Mouse (Mus musculus): ENCODE measurements at regions not wholly inside any gene's neighbourhood (a gene's known extent, or its start where the extent isn't known, plus 50 kb on each side); places are given as distances from the start of the nearest gene placed in this dataset.

DNA sequence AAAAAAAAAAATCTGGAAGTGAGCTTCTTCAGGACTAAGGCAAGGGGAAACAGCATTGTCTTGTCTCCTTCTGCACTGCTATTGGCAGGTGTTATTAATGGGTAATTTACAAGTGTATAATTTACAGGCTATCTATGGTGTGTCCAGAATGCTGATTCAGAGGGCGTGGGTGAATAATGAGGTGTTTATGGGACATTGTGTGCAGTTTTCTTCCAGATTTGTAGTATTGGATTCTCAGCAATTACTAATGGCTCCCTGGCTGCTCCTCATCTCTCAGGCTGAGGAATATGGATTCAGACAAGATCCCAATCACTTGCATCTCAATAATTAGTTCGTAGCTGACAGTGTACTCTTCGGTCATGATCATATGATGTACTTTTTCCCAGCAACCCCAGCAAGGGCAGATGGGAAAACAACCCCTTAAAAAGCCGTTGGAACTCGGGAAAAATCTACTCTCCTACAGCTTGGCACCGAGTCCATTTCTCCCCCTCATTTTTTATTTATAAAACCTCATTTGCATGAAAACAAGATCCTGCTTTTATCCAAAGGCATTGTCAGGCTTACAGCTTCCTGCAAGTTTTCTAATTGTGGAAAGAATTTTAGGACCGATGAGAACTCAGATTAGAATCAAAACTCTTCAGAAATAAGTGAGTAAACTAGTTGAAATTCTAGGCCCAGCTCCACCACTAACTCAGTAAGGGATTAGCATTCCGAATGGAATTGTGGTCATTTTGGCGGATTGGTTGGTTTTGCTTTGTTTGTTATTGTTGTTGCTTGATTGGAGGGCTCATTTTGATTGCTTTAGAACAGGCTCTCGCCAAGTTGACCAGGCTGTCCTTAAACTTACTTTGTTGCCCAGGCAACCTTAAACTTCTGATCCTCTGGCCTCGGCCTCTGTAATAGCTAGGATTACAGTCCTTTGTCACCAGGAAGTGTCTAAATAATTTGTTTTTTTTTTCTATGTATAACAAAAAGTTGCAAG, 212.5 kb downstream of the Galc start:
- intact Hi-C loops (cut with DNase I), result loop anchor here (5.0 kb wide), 1 partner anchor 61 kb away; no protein-coding TSS in a partner anchor
- peak; percentile 38 to 48 for DNase-seq (ENCODE audit: low spot score in 2 of 2)

DNA sequence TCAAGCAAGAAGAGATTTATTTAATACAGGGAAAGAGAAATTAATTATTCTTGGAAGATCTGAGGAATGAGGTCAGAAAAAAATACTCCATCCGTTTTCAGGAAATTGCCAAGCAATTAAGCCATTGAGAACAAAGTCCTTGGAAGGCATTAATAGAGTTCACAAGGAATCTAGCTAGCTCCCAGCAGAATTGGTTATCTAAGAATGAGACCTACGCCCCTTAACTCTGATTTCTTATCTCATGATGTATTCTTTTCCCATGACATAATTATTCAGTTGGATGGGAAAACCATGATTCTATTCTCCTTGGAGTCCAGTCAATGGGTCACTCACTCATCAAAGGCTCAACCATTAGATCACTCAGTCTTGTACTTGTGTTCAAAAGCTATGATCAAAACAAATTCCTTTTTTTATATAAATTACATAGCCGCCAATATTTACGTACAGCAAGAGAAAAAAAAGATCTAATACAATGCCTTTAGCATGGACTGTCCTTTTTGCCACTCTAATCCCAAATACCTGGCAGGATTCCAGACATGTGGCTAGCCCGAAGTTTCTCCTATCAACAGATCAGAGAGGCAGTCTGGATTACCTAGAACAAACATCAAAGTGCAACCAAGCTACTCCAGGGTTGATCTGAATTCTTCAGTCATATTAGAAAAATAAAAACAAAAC, 213.3 kb downstream of the Galc start:
- intact Hi-C loops (cut with DNase I), result loop anchor here (5.0 kb wide), 1 partner anchor 61 kb away; no protein-coding TSS in a partner anchor
- no peak for DNase-seq (ENCODE audit: low spot score in 2 of 2)

GRCm38 (mm10) chr12:98043436-98043835, 215.8 kb downstream of the Galc start:
- intact Hi-C loops (cut with DNase I), result no loop called here

GRCm38 (mm10) chr12:98039677-98040076, 219.6 kb downstream of the Galc start:
- intact Hi-C loops (cut with DNase I), result no loop called here
- DNase-seq (ENCODE audit: low spot score in 2 of 2), result no peak

More at GRCm38 (mm10) chr12:98043436-98043835, 215.8 kb downstream of the Galc start:
- no peak for DNase-seq (ENCODE audit: low spot score in 2 of 2)

DNA sequence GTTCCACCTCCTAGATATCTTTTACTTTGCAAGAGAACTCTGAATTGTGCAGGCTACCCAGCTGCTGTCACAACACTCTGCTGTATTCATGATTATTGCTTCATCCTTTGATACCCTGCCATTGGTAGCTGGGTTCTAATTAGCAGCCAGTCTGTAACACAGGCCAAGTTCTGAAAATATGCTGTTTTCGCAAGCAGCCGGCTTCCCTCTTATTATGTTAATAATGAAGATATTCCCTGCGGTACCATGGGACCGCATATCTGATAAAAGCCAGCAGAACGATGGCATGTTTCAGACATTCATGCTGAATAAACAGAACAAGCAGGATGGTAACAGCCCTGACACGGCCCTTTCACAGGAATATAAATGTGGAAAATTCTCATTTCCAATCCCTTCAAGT, 235.6 kb downstream of the Galc start:
- DNase-seq (ENCODE audit: low spot score in 2 of 2), result no peak
- intact Hi-C loops (cut with DNase I), result no loop called here

DNA sequence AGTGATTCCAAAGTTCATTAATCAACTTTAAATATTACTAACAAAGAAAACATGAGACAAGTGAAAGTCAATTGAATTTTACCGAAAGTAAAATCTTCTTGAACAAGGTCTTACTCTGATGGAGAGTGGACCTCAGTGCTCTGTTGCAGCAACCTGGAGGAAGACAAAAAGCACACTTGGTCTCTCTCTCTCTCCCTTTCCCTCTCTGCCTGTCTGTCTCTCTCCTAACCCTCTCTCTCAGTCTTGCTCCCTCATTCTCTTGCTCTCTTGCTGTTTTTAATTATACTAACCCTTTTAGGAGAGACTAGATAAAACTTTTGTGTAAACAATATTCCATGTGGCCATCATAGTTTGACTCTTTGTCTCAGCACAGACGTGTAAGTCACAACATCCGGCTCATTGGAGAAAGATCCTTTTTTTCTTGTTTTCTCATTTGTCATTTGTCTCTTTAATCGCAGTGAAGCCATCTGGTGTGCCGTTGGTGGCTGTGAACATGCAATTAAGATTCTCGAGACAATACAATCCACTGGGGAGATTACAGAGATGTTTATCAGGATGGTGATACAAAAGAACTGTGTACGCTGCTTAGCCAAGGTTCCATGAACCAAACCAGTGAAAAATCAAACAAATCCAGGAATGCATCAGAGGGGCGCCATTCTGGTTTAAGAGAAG, 244.5 kb downstream of the Galc start:
- intact Hi-C loops (cut with DNase I), result loop anchor here (2.0 kb wide), 1 partner anchor 14 kb away; no protein-coding TSS in a partner anchor
- DNase-seq (ENCODE audit: low spot score in 2 of 2), result no peak

- no peak for DNase-seq (ENCODE audit: low spot score in 2 of 2)
- intact Hi-C loops (cut with DNase I), result no loop called here
Measured at GRCm38 (mm10) chr12:98009175-98009574, 250.1 kb downstream of the Galc start.

DNA sequence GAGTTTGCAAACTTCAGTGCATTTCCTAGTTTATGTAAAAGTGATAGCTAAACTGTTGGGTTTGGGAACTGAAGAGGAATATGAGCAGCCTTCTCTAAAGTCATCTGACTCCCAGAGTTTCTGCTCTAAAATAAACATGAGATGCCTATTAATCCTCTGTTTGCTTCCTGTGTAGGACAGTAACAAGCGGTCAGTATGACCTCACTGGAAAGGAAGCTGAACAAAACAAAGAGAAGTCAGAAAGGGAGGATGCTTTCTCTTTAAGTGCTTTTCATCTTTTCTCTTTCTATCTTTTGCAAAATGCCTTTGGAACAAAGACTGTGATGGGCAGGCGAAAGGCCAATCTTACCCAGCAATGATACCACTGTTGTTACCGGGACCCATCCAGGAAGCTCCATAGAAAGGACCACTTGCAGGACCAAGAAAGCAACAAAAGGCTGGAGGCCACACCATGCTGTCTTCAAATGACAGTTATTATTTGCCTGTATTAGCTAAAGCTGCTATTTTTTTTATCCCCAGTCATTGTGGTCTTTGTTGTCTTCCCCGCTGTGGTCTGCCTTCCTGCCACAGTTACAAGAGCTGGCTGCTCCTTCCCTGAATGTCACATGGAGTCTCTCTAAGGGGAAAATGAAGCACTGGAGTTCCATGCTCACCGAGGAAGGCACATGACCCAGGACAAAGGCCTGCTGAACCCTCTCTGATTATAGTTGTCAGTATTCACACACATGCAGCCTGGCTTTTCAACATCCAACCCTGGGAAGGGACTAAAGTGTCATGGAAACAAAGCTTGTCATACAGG, 253.4 kb downstream of the Galc start:
- no peak for DNase-seq (ENCODE audit: low spot score in 2 of 2)
- intact Hi-C loops (cut with DNase I), result no loop called here

- intact Hi-C loops (cut with DNase I), result no loop called here
- DNase-seq (ENCODE audit: low spot score in 2 of 2), result no peak
Measured at GRCm38 (mm10) chr12:98002217-98002616, 257.0 kb downstream of the Galc start.

DNA sequence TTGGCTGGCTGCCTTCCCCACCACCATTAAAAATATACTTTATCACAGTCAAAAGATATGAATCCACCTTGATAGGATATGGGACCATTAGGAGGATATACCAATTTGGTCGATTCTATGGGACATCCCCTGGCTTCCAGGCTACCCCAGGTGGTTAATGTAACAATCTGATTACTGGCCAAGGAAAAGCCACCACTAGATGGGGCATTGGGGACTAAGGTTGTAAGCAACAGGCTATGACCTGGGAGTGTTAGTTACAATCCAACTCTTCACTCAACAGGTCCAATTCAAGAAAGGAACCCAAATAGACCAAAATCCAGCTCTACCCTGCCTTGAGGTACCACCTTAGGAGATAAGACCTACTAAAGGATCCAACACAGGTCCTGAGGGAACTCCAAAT, 264.4 kb downstream of the Galc start:
- intact Hi-C loops (cut with DNase I), result no loop called here

GRCm38 (mm10) chr12:97993937-97994336, 265.3 kb downstream of the Galc start:
- intact Hi-C loops (cut with DNase I), result no loop called here
- DNase-seq (ENCODE audit: low spot score in 2 of 2), result no peak

More for the DNA sequence above, 264.4 kb downstream of the Galc start:
- no peak for DNase-seq (ENCODE audit: low spot score in 2 of 2)

DNA sequence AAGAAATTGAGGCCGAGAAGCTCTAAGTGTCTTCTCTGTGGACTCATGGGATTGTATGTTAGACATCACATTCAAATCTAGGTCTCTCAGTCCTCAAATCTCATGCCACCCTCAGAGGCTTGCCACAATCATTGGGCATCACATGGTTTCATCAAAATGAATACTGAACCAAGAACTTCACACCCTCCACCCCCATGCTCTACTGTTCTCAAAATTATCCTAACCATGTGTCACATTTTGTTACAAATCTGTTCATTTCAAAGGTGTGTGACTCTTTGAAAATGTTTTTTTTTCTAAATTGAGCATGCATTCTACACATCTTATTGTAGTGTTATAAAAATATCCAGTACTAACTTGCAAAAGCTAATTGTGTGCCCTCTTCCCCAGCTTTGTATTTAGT, 275.9 kb downstream of the Galc start:
- intact Hi-C loops (cut with DNase I), result loop anchor here (10.0 kb wide), 1 partner anchor 121 kb away; no protein-coding TSS in a partner anchor
- DNase-seq (ENCODE audit: low spot score in 2 of 2), result peak; percentile 22 to 28

DNA sequence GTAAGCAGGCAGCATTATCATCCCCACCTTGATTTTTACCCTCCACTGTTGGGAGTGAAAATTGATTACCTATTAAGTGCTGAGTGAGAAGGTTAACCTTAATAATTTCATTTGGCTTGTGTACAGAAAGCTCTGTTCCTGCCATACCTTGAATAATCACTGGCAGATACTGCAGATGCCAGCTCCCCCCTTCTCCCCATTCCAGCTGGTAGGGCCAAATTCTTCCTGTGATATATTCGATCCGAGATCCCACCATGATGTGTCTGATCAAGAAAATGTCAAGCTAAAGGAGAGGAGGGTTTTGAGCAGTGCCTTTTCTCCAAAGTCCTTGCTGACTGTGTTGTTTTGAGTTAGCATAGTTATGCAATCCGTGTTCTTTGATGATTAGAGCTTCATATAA, 280.6 kb downstream of the Galc start:
- DNase-seq (ENCODE audit: low spot score in 2 of 2), result no peak
- intact Hi-C loops (cut with DNase I), result loop anchor here (10.0 kb wide), 1 partner anchor 454 kb away; no protein-coding TSS in a partner anchor

- no peak for DNase-seq (ENCODE audit: low spot score in 2 of 2)
Measured at GRCm38 (mm10) chr12:97978178-97978651, 281.0 kb downstream of the Galc start.

GRCm38 (mm10) chr12:97977633-97978032, 281.6 kb downstream of the Galc start:
- DNase-seq (ENCODE audit: low spot score in 2 of 2), result no peak
- intact Hi-C loops (cut with DNase I), result loop anchor here (10.0 kb wide), 1 partner anchor 453 kb away; no protein-coding TSS in a partner anchor

More at GRCm38 (mm10) chr12:97978178-97978651, 281.0 kb downstream of the Galc start:
- intact Hi-C loops (cut with DNase I), result loop anchor here (10.0 kb wide), 1 partner anchor 453 kb away; no protein-coding TSS in a partner anchor

DNA sequence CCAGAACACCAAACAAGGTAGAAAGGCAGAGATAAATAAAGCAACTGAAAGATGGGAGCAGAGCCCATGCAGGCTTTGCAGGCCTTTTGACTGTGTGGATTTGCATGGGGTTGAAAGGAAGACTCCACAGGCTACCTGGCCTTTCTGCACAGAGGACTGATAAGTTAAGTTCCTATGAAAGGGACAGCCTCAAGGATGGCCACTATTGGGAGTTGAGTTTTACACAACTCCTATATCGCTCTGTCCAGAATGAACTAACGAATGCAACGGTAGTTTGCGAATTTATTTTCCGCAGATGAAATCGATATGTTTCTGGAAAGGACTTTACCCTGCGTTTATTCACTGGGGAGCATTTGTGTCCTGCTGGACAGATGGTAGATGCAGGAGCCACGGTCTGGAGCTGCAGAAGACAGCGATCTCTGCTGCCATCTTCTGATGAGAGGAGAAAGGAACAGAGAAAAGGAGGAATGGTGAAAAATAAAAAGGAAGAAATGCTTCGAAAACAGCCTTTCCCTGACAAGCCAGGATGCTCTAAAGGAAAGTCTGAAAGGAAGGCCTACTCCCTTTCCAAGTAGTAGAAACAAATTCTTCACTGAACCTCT, 285.2 kb downstream of the Galc start:
- peak; percentile 27 to 48 for DNase-seq (ENCODE audit: low spot score in 2 of 2)
- intact Hi-C loops (cut with DNase I), result loop anchor here (5.0 to 10.0 kb wide), 2 partner anchors 97 to 449 kb away; no protein-coding TSS in a partner anchor

DNA sequence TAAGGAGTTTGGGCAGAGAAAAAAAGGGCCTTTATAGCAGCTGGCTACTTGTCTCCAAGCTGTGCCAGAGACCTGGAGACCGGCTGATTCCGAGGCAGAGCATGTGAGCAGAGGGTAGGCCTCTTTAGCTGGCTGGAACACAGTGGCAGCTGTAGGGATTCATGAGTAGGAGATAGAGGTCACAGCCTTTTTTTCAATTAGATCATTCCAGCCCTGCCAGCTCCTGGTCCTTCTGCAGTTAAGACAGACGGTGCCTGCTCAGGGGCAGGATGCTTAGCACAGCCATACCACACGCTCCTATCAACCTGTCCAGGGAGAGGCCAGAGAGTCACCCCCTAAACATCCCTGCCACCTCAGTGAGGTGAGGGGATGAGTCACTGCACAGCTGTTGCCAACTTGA, 302.1 kb downstream of the Galc start:
- no peak for DNase-seq (ENCODE audit: low spot score in 2 of 2)
- intact Hi-C loops (cut with DNase I), result no loop called here

DNA sequence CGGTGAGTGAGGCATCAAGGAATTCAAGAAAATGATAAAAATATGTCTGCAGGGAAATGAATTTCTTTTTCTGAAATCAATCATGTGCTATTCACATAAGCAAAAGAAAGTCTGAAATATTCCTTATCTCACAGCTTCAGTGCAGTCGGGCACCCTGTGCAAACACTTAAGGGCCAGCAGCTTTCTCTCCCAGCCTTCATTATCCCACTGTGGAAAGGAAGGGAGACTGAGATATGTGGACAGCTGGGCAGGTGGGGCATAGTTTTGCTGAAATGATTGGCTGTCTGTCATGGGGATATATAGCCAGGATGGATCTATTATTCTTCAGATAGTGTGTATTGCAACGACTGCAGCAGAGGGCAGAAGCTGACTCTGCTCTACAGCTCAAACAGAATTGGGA, 305.9 kb downstream of the Galc start:
- DNase-seq (ENCODE audit: low spot score in 2 of 2), result no peak
- intact Hi-C loops (cut with DNase I), result no loop called here
